Mouse (Mus musculus): ENCODE data around the gene Zfp523.

GRCm38 (mm10) chr17:28161310-28161881, 15.5 kb upstream of the Zfp523 start:
- TF ChIP-seq CTCF (IDR thresholded peaks at IDR 0.05; ENCODE audit: low read depth), result no peak
- TF ChIP-seq EP300 (IDR thresholded peaks at IDR 0.05; ENCODE audit: low read depth), result no peak

Data from liver, embryonic 14.5 days (tissue).